Mouse (Mus musculus) lung, postnatal 0 days (tissue): ENCODE results near the gene Syncrip.

Experiments
- CTCF ChIP-seq: IDR thresholded peaks from 2 replicates; pipeline ENCODE4 v1.5.1; 2016; ENCODE audit warnings: antibody characterized with exemption, mild to moderate bottlenecking
- EP300 ChIP-seq: IDR thresholded peaks from 2 replicates; pipeline ENCODE4 v1.6.1; 2016; ENCODE audit warnings: antibody characterized with exemption, mild to moderate bottlenecking, control low read depth

DNA sequence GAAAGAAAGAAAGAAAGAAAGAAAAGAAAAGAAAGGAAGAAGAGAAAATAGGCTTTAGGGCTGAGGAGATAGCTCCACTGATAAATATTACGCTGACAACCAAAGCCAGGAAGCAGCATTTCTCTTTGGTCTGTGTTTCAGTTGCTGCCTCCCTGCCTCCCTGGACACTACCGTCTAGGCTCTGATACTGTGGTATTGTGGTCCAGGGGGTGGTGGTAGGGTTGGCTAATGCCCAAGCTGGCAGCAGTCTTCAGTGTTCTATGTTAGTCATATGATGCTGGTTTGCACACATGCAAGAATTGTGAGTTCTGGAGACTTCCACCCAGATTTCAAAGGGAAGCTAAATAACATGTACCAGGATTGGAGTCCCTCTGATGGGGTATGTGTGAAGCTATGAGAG, 17.7 kb upstream of the Syncrip start:
- TF ChIP-seq CTCF (no peak), EP300 (no peak)
